Mouse (Mus musculus) liver, embryonic 16.5 days (tissue): ENCODE data around the gene Zbtb16. TPM values are rescaled to one million over a fixed set of nuclear protein-coding genes. Genes with fewer than 3 reads are reported as not detected.

Experiments
- ATAC-seq: fragments of 200-750 bp; cut with Nextera tagmentation; 2 replicates; pipeline ENCODE4 v1.8.0; 2017; ENCODE audit warnings: low read depth, mild to moderate bottlenecking, moderate number of reproducible peaks, moderate library complexity
- H3K27ac ChIP-seq: fragments of 300-500 bp; sonication (generic); 2 replicates; pipeline ENCODE4 v1.5.1; 2014; ENCODE audit warnings: mild to moderate bottlenecking, low read length
- H3K27me3 ChIP-seq: fragments of 300-500 bp; sonication (generic); 2 replicates; pipeline ENCODE4 v1.6.1; 2014; ENCODE audit warnings: low read depth, low read length, mixed read lengths; ENCODE audit not compliant: control insufficient read depth, insufficient read depth
- H3K36me3 ChIP-seq: fragments of 300-500 bp; sonication (generic); 2 replicates; pipeline ENCODE4 v1.6.1; 2014; ENCODE audit warnings: mild to moderate bottlenecking; ENCODE audit not compliant: control insufficient read depth, insufficient read depth
- H3K4me1 ChIP-seq: fragments of 300-500 bp; sonication (generic); 2 replicates; pipeline ENCODE4 v1.6.1; 2014; ENCODE audit warnings: low read depth, low read length, mixed read lengths; ENCODE audit not compliant: control insufficient read depth
- H3K4me2 ChIP-seq: fragments of 300-500 bp; sonication (generic); 2 replicates; pipeline ENCODE4 v1.6.1; 2014; ENCODE audit warnings: low read depth, low read length, mixed read lengths
- H3K4me3 ChIP-seq: fragments of 300-500 bp; sonication (generic); 2 replicates; pipeline ENCODE4 v1.5.1; 2014; ENCODE audit warnings: low read depth, mild to moderate bottlenecking, low read length
- H3K9ac ChIP-seq: fragments of 300-500 bp; sonication (generic); 2 replicates; pipeline ENCODE4 v1.6.1; 2014; ENCODE audit warnings: low read depth, low read length
- H3K9me3 ChIP-seq: fragments of 300-500 bp; sonication (generic); replicated peaks from 2 replicates; pipeline ENCODE4 v1.6.1; 2016; ENCODE audit warnings: low read length; ENCODE audit not compliant: control insufficient read depth
- WGBS: fragments of 180-500 bp; shearing (Covaris S2); extraction: QIAGEN DNeasy Blood & Tissue Kit; methylation state at CpG from one replicate; pipeline ENCODE4 v1.1.7; 2014; ENCODE audit not compliant: insufficient replicate concordance; 5-methylcytosine and 5-hydroxymethylcytosine counted together
- polyA plus RNA-seq: library from polyadenylated mRNA; unstranded; fragments of >200 nt; fragmentation: Nextera tagmentation; extraction: Ambion mirVana; gene quantifications from 2 replicates; pipeline ENCODE4 v1.2.1, GENCODE M21; 2015

The Zbtb16 gene
- polyA plus RNA-seq, 1 experiment from 2014 or later, result 1.1 TPM

- Histone ChIP-seq H3K27me3 (no peaks in the 10 kb centered on the region), H3K9me3 (no peaks in the 10 kb centered on the region), H3K27ac (no peak overlapping the region), H3K36me3 (no peaks in the 10 kb centered on the region), H3K4me1 (peaks cover 4% of the 10 kb centered on the region; the same call in 1 of the 2 replicates), H3K4me2 (no peak overlapping the region), H3K4me3 (no peak overlapping the region), H3K9ac (no peak overlapping the region)
- WGBS, result 36% methylated on average over 9 of the region's 9 CpGs
- no peak for ATAC-seq
Measured at GRCm38 (mm10) chr9:48711296-48711781, 124.7 kb downstream of the Zbtb16 start.

- 42% methylated on average over 17 of the region's 17 CpGs for WGBS
- no peaks in the 10 kb centered on the region for H3K9me3 ChIP-seq
- no peak overlapping the region for H3K9ac ChIP-seq
- no peak for ATAC-seq
- no peak overlapping the region for H3K4me2 ChIP-seq
- H3K36me3 ChIP-seq, result no peaks in the 10 kb centered on the region
- H3K4me1 ChIP-seq, result peaks cover 4% of the 10 kb centered on the region; the same call in 1 of the 2 replicates
- H3K4me3 ChIP-seq, result no peak overlapping the region
- H3K27ac ChIP-seq, result no peak overlapping the region
- H3K27me3 ChIP-seq, result no peaks in the 10 kb centered on the region
Measured at GRCm38 (mm10) chr9:48710355-48711295, 125.4 kb downstream of the Zbtb16 start.

GRCm38 (mm10) chr9:48707824-48708229 is 128.2 kb downstream of the Zbtb16 start:
- 50% methylated on average over 6 of the region's 6 CpGs for WGBS
- ATAC-seq, result no peak
- no peaks in the 10 kb centered on the region for H3K36me3 ChIP-seq
- no peak overlapping the region for H3K27ac ChIP-seq
- H3K4me2 ChIP-seq, result no peak overlapping the region
- H3K9me3 ChIP-seq, result no peaks in the 10 kb centered on the region
- no peaks in the 10 kb centered on the region for H3K27me3 ChIP-seq
- H3K4me1 ChIP-seq, result peaks cover 4% of the 10 kb centered on the region; the same call in 1 of the 2 replicates
- no peak overlapping the region for H3K4me3 ChIP-seq
- H3K9ac ChIP-seq, result no peak overlapping the region

GRCm38 (mm10) chr9:48707134-48707823 is 128.7 kb downstream of the Zbtb16 start:
- 55% methylated on average over 14 of the region's 14 CpGs for WGBS
- H3K27ac ChIP-seq, result no peak overlapping the region
- no peaks in the 10 kb centered on the region for H3K36me3 ChIP-seq
- no peak overlapping the region for H3K4me2 ChIP-seq
- ATAC-seq, result no peak
- no peaks in the 10 kb centered on the region for H3K27me3 ChIP-seq
- peaks cover 4% of the 10 kb centered on the region; the same call in 1 of the 2 replicates for H3K4me1 ChIP-seq
- H3K4me3 ChIP-seq, result no peak overlapping the region
- no peaks in the 10 kb centered on the region for H3K9me3 ChIP-seq
- H3K9ac ChIP-seq, result no peak overlapping the region

GRCm38 (mm10) chr9:48701296-48701695 is 134.7 kb downstream of the Zbtb16 start:
- peaks cover 5% of the 10 kb centered on the region for H3K27me3 ChIP-seq
- no peaks in the 10 kb centered on the region for H3K9me3 ChIP-seq
- no peak overlapping the region for H3K4me2 ChIP-seq
- H3K27ac ChIP-seq, result no peak overlapping the region
- H3K36me3 ChIP-seq, result no peaks in the 10 kb centered on the region
- WGBS, result 64% methylated on average over 4 of the region's 4 CpGs
- H3K9ac ChIP-seq, result no peak overlapping the region
- ATAC-seq, result no peak
- H3K4me1 ChIP-seq, result no peaks in the 10 kb centered on the region
- no peak overlapping the region for H3K4me3 ChIP-seq

- 75% methylated on average over 8 of the region's 8 CpGs for WGBS
- Histone ChIP-seq H3K4me2 (no peak overlapping the region), H3K36me3 (no peaks in the 10 kb centered on the region), H3K27ac (no peak overlapping the region), H3K9me3 (no peaks in the 10 kb centered on the region), H3K4me1 (no peaks in the 10 kb centered on the region), H3K9ac (no peak overlapping the region), H3K27me3 (peaks cover 5% of the 10 kb centered on the region), H3K4me3 (no peak overlapping the region)
- ATAC-seq, result no peak
Measured at GRCm38 (mm10) chr9:48700871-48701270, 135.2 kb downstream of the Zbtb16 start.

GRCm38 (mm10) chr9:48697470-48697815 is 138.6 kb downstream of the Zbtb16 start:
- Histone ChIP-seq H3K4me1 (no peaks in the 10 kb centered on the region), H3K27me3 (peaks cover 5% of the 10 kb centered on the region), H3K4me2 (no peak overlapping the region), H3K9me3 (no peaks in the 10 kb centered on the region), H3K4me3 (no peak overlapping the region), H3K9ac (no peak overlapping the region), H3K27ac (no peak overlapping the region), H3K36me3 (no peaks in the 10 kb centered on the region)
- WGBS, result 64% methylated on average over 2 of the region's 2 CpGs
- no peak for ATAC-seq

- Histone ChIP-seq H3K27me3 (peaks cover 5% of the 10 kb centered on the region), H3K9me3 (no peaks in the 10 kb centered on the region), H3K4me1 (no peaks in the 10 kb centered on the region), H3K4me3 (no peak overlapping the region), H3K4me2 (no peak overlapping the region), H3K27ac (no peak overlapping the region), H3K9ac (no peak overlapping the region), H3K36me3 (no peaks in the 10 kb centered on the region)
- ATAC-seq, result no peak
- 50% methylated on average over 11 of the region's 12 CpGs for WGBS
Measured at GRCm38 (mm10) chr9:48696731-48697469, 139.1 kb downstream of the Zbtb16 start.
